ENCODE assay signal across 8 mouse cellular contexts in genomic region chr7:112662398-112663313, GRCm38 (mm10). TPM values are rescaled to one million over a fixed set of nuclear protein-coding genes. Genes with fewer than 3 reads are reported as not detected.
DNase-seq lines count a peak whose midpoint lies in the region; ATAC-seq and TF ChIP-seq lines count a peak whose summit lies in the region.

No protein-coding gene starts in this region.

- no peak for TF ChIP-seq CTCF in gastrocnemius, adult 2 months (IDR thresholded peaks at IDR 0.05)
- TF ChIP-seq CTCF in midbrain, postnatal 0 days (IDR thresholded peaks at IDR 0.05): no peak

- no peaks in the 10 kb centered on the region for H3K27me3 ChIP-seq in midbrain, embryonic 10.5 days (ENCODE audit: low read depth, poor library complexity, severe bottlenecking)
- no peaks in the 10 kb centered on the region; the same call in 1 of the 2 replicates for H3K27me3 ChIP-seq in midbrain, postnatal 0 days (ENCODE audit: insufficient read depth, low read length)
- no peaks in the 10 kb centered on the region for H3K27me3 ChIP-seq in intestine, embryonic 16.5 days (replicated peaks; ENCODE audit: control insufficient read depth, insufficient read depth, low read length)
- H3K27me3 ChIP-seq in stomach, embryonic 16.5 days (ENCODE audit: control insufficient read depth, insufficient read depth, low read length): no peaks in the 10 kb centered on the region

- H3K4me1 ChIP-seq in midbrain, embryonic 10.5 days: peaks cover 28% of the 10 kb centered on the region
- no peaks in the 10 kb centered on the region; the same call in 1 of the 2 replicates for H3K4me1 ChIP-seq in midbrain, postnatal 0 days (ENCODE audit: insufficient read depth, low read length)
- peaks cover 20% of the 10 kb centered on the region for H3K4me1 ChIP-seq in intestine, embryonic 16.5 days (ENCODE audit: control insufficient read depth, insufficient read depth, low read length)
- peaks cover 10% of the 10 kb centered on the region for H3K4me1 ChIP-seq in stomach, embryonic 16.5 days (ENCODE audit: control insufficient read depth, insufficient read depth, low read length)

- peak overlapping the region; percentile 46 for H3K4me3 ChIP-seq in gastrocnemius, adult 2 months
- H3K4me3 ChIP-seq in midbrain, embryonic 10.5 days: no peak overlapping the region
- no peak overlapping the region for H3K4me3 ChIP-seq in midbrain, postnatal 0 days (ENCODE audit: low read depth, low read length)
- no peak overlapping the region; the same call in 1 of the 2 replicates for H3K4me3 ChIP-seq in intestine, embryonic 16.5 days (ENCODE audit: low read length)
- H3K4me3 ChIP-seq in stomach, embryonic 16.5 days (replicated peaks; ENCODE audit: low read length): no peak overlapping the region

- no peak for ATAC-seq in midbrain, postnatal 0 days (ENCODE audit: low FRiP score)
- ATAC-seq in intestine, embryonic 16.5 days: peak; percentile 50
- peak; percentile 37; the same call in 1 of the 2 replicates for ATAC-seq in stomach, embryonic 16.5 days (ENCODE audit: insufficient read depth, low FRiP score)

- no peak for DNase-seq in gastrocnemius, adult 2 months
- DNase-seq in gastrocnemius, adult 18-20 months (ENCODE audit: low spot score): no peak
- no peak for DNase-seq in midbrain, embryonic 10.5 days (ENCODE audit: low spot score)
- DNase-seq in midbrain, postnatal 0 days (ENCODE audit: low spot score): no peak
- no peak for DNase-seq in urinary bladder, postnatal 14 days (ENCODE audit: low spot score)
- DNase-seq in spleen, postnatal 10 days (ENCODE audit: low spot score in 2 of 2): no peak

- H3K36me3 ChIP-seq in midbrain, embryonic 10.5 days: no peaks in the 10 kb centered on the region
- H3K36me3 ChIP-seq in midbrain, postnatal 0 days (ENCODE audit: insufficient read depth, low read length): no peaks in the 10 kb centered on the region
- no peaks in the 10 kb centered on the region for H3K36me3 ChIP-seq in intestine, embryonic 16.5 days (ENCODE audit: control insufficient read depth, insufficient read depth, low read length)
- no peaks in the 10 kb centered on the region for H3K36me3 ChIP-seq in stomach, embryonic 16.5 days (ENCODE audit: control insufficient read depth, insufficient read depth, low read length)

- H3K9ac ChIP-seq in midbrain, postnatal 0 days (replicated peaks; ENCODE audit: low read length, poor library complexity, severe bottlenecking): no peak overlapping the region
- 0 out of 2 replicates have a peak overlapping the region, but pooled peaks have one; percentile 26 for H3K9ac ChIP-seq in intestine, embryonic 16.5 days (ENCODE audit: low read depth, low read length)
- H3K9ac ChIP-seq in stomach, embryonic 16.5 days (ENCODE audit: low read length): no peak overlapping the region

- WGBS in midbrain, embryonic 10.5 days: 71% methylated on average over 12 of the region's 12 CpGs
- 63% methylated on average over 12 of the region's 12 CpGs for WGBS in midbrain, postnatal 0 days
- 49% methylated on average over 12 of the region's 12 CpGs for WGBS in intestine, embryonic 16.5 days
- WGBS in stomach, embryonic 16.5 days: 37% methylated on average over 12 of the region's 12 CpGs

- no peak overlapping the region for H3K4me2 ChIP-seq in midbrain, postnatal 0 days (ENCODE audit: low read depth, low read length, poor library complexity, severe bottlenecking)
- peak overlapping the region; percentile 27; the same call in 1 of the 2 replicates for H3K4me2 ChIP-seq in intestine, embryonic 16.5 days (ENCODE audit: low read depth, low read length)
- peak overlapping the region; percentile 36 for H3K4me2 ChIP-seq in stomach, embryonic 16.5 days (ENCODE audit: low read depth, low read length)

- H3K9me3 ChIP-seq in midbrain, embryonic 10.5 days (replicated peaks): no peaks in the 10 kb centered on the region
- no peaks in the 10 kb centered on the region for H3K9me3 ChIP-seq in midbrain, postnatal 0 days (ENCODE audit: low read length)
- H3K9me3 ChIP-seq in intestine, embryonic 16.5 days (ENCODE audit: control insufficient read depth, low read length): no peaks in the 10 kb centered on the region
- H3K9me3 ChIP-seq in stomach, embryonic 16.5 days (replicated peaks; ENCODE audit: control insufficient read depth, low read length): no peaks in the 10 kb centered on the region

- H3K27ac ChIP-seq in gastrocnemius, adult 2 months: peak overlapping the region; percentile 70
- peak overlapping the region; percentile 61 for H3K27ac ChIP-seq in midbrain, embryonic 10.5 days (replicated peaks)
- no peak overlapping the region for H3K27ac ChIP-seq in midbrain, postnatal 0 days (ENCODE audit: low read depth, low read length)
- peak overlapping the region; percentile 90 for H3K27ac ChIP-seq in intestine, embryonic 16.5 days (ENCODE audit: low read length)
- peak overlapping the region; percentile 92 for H3K27ac ChIP-seq in stomach, embryonic 16.5 days (ENCODE audit: low read length)

- intact Hi-C loops in gastrocnemius, adult 2 months (cut with DNase I): no loop called here

RNA-seq across cellular contexts. Expression of gene Tead1, which starts 16.5 kb away (rescaled TPM):
- total RNA-seq in gastrocnemius, adult 2 months (2021): 100 to 1,000 TPM; 189 to 260 TPM
- 100 to 1,000 TPM; 217 to 238 TPM for total RNA-seq in gastrocnemius, adult 18-20 months (2021)
- 17.1 and 17.6 TPM in 2 replicates for polyA plus RNA-seq in midbrain, embryonic 10.5 days (2016; fragmentation: Nextera tagmentation; extraction: Ambion mirVana)
- total RNA-seq in midbrain, postnatal 0 days (2014; rRNA removed): 16.6 and 18.6 TPM in 2 replicates
- 4.6 and 8.0 TPM in 2 replicates for polyA plus RNA-seq in midbrain, postnatal 0 days (2015; fragmentation: Nextera tagmentation; extraction: Ambion mirVana)
- polyA plus RNA-seq in intestine, embryonic 16.5 days (2015; fragmentation: Nextera tagmentation; extraction: Ambion mirVana): 9.5 and 10.9 TPM in 2 replicates
- polyA plus RNA-seq in stomach, embryonic 16.5 days (2015; fragmentation: Nextera tagmentation; extraction: Ambion mirVana): 18.0 and 18.9 TPM in 2 replicates
